Mouse (Mus musculus) heart, embryonic 15.5 days (tissue): ENCODE data around the gene A4galt. TPM values are rescaled to one million over a fixed set of nuclear protein-coding genes. Genes with fewer than 3 reads are reported as not detected.
"Not testable (repeated sequence)": the region's sequence is repeated elsewhere in the genome, so short reads cannot be mapped to it uniquely, and the experiment has no call there.

Experiments used
- ATAC-seq: fragments of 200-750 bp; cut with Nextera tagmentation; replicated peaks from 2 replicates; pipeline ENCODE4 v1.8.0; 2017; ENCODE audit warnings: low read depth, moderate TSS enrichment; ENCODE audit not compliant: insufficient number of reproducible peaks, insufficient read depth, low FRiP score
- H3K27ac ChIP-seq: fragments of 300-500 bp; sonication (generic); 2 replicates; pipeline ENCODE4 v1.5.1; 2015; ENCODE audit warnings: mild to moderate bottlenecking, inconsistent platforms
- H3K27me3 ChIP-seq: fragments of 300-500 bp; sonication (generic); 2 replicates; pipeline ENCODE4 v1.6.1; 2015; ENCODE audit warnings: inconsistent platforms
- H3K36me3 ChIP-seq: fragments of 300-500 bp; sonication (generic); 2 replicates; pipeline ENCODE4 v1.6.1; 2015; ENCODE audit warnings: mild to moderate bottlenecking, inconsistent platforms
- H3K4me1 ChIP-seq: fragments of 300-500 bp; sonication (generic); replicated peaks from 2 replicates; pipeline ENCODE4 v1.6.1; 2015; ENCODE audit warnings: inconsistent platforms
- H3K4me2 ChIP-seq: fragments of 300-500 bp; sonication (generic); 2 replicates; pipeline ENCODE4 v1.6.1; 2015; ENCODE audit warnings: inconsistent platforms, mild to moderate bottlenecking, moderate library complexity
- H3K4me3 ChIP-seq: fragments of 300-500 bp; sonication (generic); 2 replicates; pipeline ENCODE4 v1.5.1; 2015; ENCODE audit warnings: mild to moderate bottlenecking, inconsistent platforms
- H3K9ac ChIP-seq: fragments of 300-500 bp; sonication (generic); 2 replicates; pipeline ENCODE4 v1.6.1; 2015; ENCODE audit warnings: mild to moderate bottlenecking, inconsistent platforms
- H3K9me3 ChIP-seq: fragments of 300-500 bp; sonication (generic); replicated peaks from 2 replicates; pipeline ENCODE4 v1.6.1; 2016; ENCODE audit warnings: inconsistent platforms
- WGBS: fragments of 180-500 bp; shearing (Covaris S2); methylation state at CpG from one replicate; pipeline ENCODE4 v1.1.7; 2015; ENCODE audit warnings: mixed read lengths; 5-methylcytosine and 5-hydroxymethylcytosine counted together
- polyA plus RNA-seq: library from polyadenylated mRNA; unstranded; fragments of >200 nt; fragmentation: Nextera tagmentation; extraction: Ambion mirVana; gene quantifications from 2 replicates; pipeline ENCODE4 v1.2.1, GENCODE M21; 2015

The A4galt gene
- polyA plus RNA-seq, 1 experiment from 2014 or later: 1.3 TPM

- no peaks in the 10 kb centered on the region for H3K9me3 ChIP-seq
- no peak overlapping the region for H3K27ac ChIP-seq
- no peak overlapping the region for H3K4me3 ChIP-seq
- no peak for ATAC-seq
- WGBS: 72% methylated on average over 13 of the region's 13 CpGs
- no peaks in the 10 kb centered on the region for H3K27me3 ChIP-seq
- no peak overlapping the region for H3K9ac ChIP-seq
- no peaks in the 10 kb centered on the region for H3K36me3 ChIP-seq
- no peaks in the 10 kb centered on the region; the same call in 1 of the 2 replicates for H3K4me1 ChIP-seq
- no peak overlapping the region for H3K4me2 ChIP-seq
Observed at GRCm38 (mm10) chr15:83292261-83293056, 40.9 kb upstream of the A4galt start.

DNA sequence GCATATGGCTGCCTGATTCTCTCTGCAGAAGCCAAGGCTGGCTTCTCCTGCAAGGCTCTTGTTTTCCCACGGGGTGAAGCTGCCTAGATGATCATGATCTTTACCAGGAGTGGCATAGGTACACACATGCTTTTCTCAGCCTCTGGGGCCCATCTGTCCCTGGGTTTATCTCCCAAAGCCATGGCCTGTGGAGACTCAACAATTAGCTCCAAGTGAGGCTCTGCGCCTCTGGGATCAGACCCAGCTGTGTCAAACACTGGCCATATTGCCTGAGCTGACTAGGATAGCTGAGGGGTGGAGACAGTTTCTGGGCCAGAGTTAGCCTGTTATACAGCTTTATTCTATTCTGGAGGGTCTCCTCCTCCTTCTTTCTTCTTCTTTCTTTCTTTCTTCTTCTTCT lies 39.3 kb upstream of the A4galt start:
- Histone ChIP-seq H3K4me1 (no peaks in the 10 kb centered on the region; the same call in 1 of the 2 replicates), H3K4me2 (no peak overlapping the region), H3K27ac (no peak overlapping the region), H3K9me3 (no peaks in the 10 kb centered on the region), H3K27me3 (no peaks in the 10 kb centered on the region), H3K4me3 (no peak overlapping the region), H3K36me3 (no peaks in the 10 kb centered on the region), H3K9ac (no peak overlapping the region)
- no peak for ATAC-seq
- 78% methylated on average over 2 of the region's 2 CpGs for WGBS

GRCm38 (mm10) chr15:83284828-83285227 lies 33.3 kb upstream of the A4galt start:
- no peaks in the 10 kb centered on the region for H3K4me1 ChIP-seq
- WGBS: 59% methylated on average over 8 of the region's 8 CpGs
- no peak for ATAC-seq
- no peaks in the 10 kb centered on the region for H3K36me3 ChIP-seq
- H3K27ac ChIP-seq: no peak overlapping the region
- no peak overlapping the region for H3K4me2 ChIP-seq
- no peaks in the 10 kb centered on the region for H3K27me3 ChIP-seq
- H3K4me3 ChIP-seq: no peak overlapping the region
- H3K9ac ChIP-seq: no peak overlapping the region
- no peaks in the 10 kb centered on the region for H3K9me3 ChIP-seq

- no peak for ATAC-seq
- 71% methylated on average over 5 of the region's 5 CpGs for WGBS
- no peaks in the 10 kb centered on the region for H3K36me3 ChIP-seq
Observed at GRCm38 (mm10) chr15:83282397-83282796, 30.8 kb upstream of the A4galt start.

GRCm38 (mm10) chr15:83281303-83281702 lies 29.7 kb upstream of the A4galt start:
- no peak overlapping the region for H3K9ac ChIP-seq
- H3K27ac ChIP-seq: no peak overlapping the region
- H3K27me3 ChIP-seq: no peaks in the 10 kb centered on the region
- H3K9me3 ChIP-seq: no peaks in the 10 kb centered on the region
- H3K4me2 ChIP-seq: no peak overlapping the region
- no peak overlapping the region for H3K4me3 ChIP-seq
- no peak for ATAC-seq
- WGBS: 59% methylated on average over 11 of the region's 11 CpGs
- no peaks in the 10 kb centered on the region for H3K36me3 ChIP-seq
- H3K4me1 ChIP-seq: no peaks in the 10 kb centered on the region

More at GRCm38 (mm10) chr15:83282397-83282796, 30.8 kb upstream of the A4galt start:
- no peak overlapping the region for H3K9ac ChIP-seq
- H3K9me3 ChIP-seq: no peaks in the 10 kb centered on the region
- H3K4me1 ChIP-seq: no peaks in the 10 kb centered on the region
- no peak overlapping the region for H3K4me3 ChIP-seq
- H3K27me3 ChIP-seq: no peaks in the 10 kb centered on the region
- no peak overlapping the region for H3K4me2 ChIP-seq
- H3K27ac ChIP-seq: no peak overlapping the region

GRCm38 (mm10) chr15:83278579-83278978 lies 27.0 kb upstream of the A4galt start:
- Histone ChIP-seq H3K4me1 (no peaks in the 10 kb centered on the region), H3K9ac (no peak overlapping the region), H3K27ac (no peak overlapping the region), H3K4me2 (no peak overlapping the region), H3K27me3 (no peaks in the 10 kb centered on the region), H3K9me3 (no peaks in the 10 kb centered on the region), H3K4me3 (no peak overlapping the region), H3K36me3 (no peaks in the 10 kb centered on the region)
- WGBS: 83% methylated on average over 5 of the region's 5 CpGs
- no peak for ATAC-seq

DNA sequence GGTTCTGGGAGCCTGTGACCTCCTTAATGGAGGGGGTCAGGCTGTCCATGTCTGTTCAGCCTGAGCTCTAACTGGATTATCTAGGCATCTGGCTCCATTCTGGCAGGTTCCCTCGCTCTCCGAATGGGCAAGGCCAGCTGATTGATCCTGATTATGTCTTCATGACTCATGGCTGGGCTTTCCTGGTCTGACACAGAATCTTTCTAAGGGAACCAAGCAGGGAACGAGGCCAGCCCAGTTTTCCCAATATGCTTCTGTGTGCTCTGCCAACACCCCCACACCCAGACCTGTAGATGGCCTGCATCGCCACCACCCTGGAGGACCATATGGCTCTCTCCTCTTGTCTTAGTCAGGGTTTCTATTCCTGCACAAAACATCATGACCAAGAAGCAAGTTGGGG lies 25.9 kb upstream of the A4galt start:
- Histone ChIP-seq H3K4me3 (no peak overlapping the region), H3K36me3 (no peaks in the 10 kb centered on the region), H3K4me2 (no peak overlapping the region), H3K27ac (no peak overlapping the region), H3K9me3 (no peaks in the 10 kb centered on the region), H3K9ac (no peak overlapping the region), H3K27me3 (no peaks in the 10 kb centered on the region), H3K4me1 (no peaks in the 10 kb centered on the region)
- ATAC-seq: no peak
- 75% methylated on average over 4 of the region's 4 CpGs for WGBS

DNA sequence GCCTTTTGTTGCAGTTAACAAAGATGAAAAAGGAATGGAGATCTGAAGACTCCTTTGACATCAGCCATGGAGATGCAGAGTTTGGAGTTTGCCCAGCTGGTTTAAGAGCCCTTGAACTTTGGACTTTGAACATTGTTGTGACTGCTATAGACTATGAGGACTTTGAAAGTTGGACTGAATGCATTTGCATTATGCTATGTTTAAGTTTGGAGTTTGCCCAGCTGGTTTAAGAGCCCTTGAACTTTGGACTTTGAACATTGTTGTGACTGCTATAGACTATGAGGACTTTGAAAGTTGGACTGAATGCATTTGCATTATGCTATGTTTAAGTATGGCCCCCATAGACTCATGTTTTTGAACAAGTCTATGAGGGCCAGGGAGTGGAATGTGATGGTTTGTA lies 22.7 kb upstream of the A4galt start:
- H3K36me3 ChIP-seq, H3K27ac ChIP-seq, H3K4me1 ChIP-seq, H3K4me3 ChIP-seq, H3K27me3 ChIP-seq, H3K4me2 ChIP-seq, ATAC-seq, H3K9me3 ChIP-seq, H3K9ac ChIP-seq: not testable (repeated sequence)

- H3K4me1 ChIP-seq: no peaks in the 10 kb centered on the region
- 83% methylated on average over 2 of the region's 2 CpGs for WGBS
- no peak overlapping the region for H3K4me2 ChIP-seq
- no peak overlapping the region for H3K4me3 ChIP-seq
- no peak overlapping the region for H3K27ac ChIP-seq
- H3K27me3 ChIP-seq: no peaks in the 10 kb centered on the region
- ATAC-seq: no peak
- no peak overlapping the region for H3K9ac ChIP-seq
- H3K9me3 ChIP-seq: no peaks in the 10 kb centered on the region
- no peaks in the 10 kb centered on the region for H3K36me3 ChIP-seq
Observed at GRCm38 (mm10) chr15:83273017-83273416, 21.4 kb upstream of the A4galt start.

GRCm38 (mm10) chr15:83271221-83271620 lies 19.6 kb upstream of the A4galt start:
- not testable (repeated sequence) for H3K4me1 ChIP-seq, H3K36me3 ChIP-seq, H3K27me3 ChIP-seq, H3K27ac ChIP-seq, H3K9me3 ChIP-seq, H3K9ac ChIP-seq, ATAC-seq, H3K4me3 ChIP-seq, H3K4me2 ChIP-seq
- WGBS: 39% methylated on average over 9 of the region's 9 CpGs

GRCm38 (mm10) chr15:83269985-83270384 lies 18.4 kb upstream of the A4galt start:
- H3K4me1 ChIP-seq, H3K9me3 ChIP-seq, H3K27ac ChIP-seq, H3K27me3 ChIP-seq, ATAC-seq, H3K4me3 ChIP-seq, H3K36me3 ChIP-seq, H3K9ac ChIP-seq, H3K4me2 ChIP-seq: not testable (repeated sequence)
- WGBS: 32% methylated on average over 6 of the region's 6 CpGs

GRCm38 (mm10) chr15:83268428-83268827 lies 16.9 kb upstream of the A4galt start:
- peak overlapping the region; percentile 30; the same call in 1 of the 2 replicates for H3K4me2 ChIP-seq

More at GRCm38 (mm10) chr15:83268428-83268827, 16.9 kb upstream of the A4galt start:
- not testable (repeated sequence) for H3K9ac ChIP-seq, ATAC-seq, H3K36me3 ChIP-seq, H3K27me3 ChIP-seq, H3K4me1 ChIP-seq, H3K4me3 ChIP-seq, H3K9me3 ChIP-seq, H3K27ac ChIP-seq
- WGBS: 32% methylated on average over 7 of the region's 7 CpGs
